Mouse (Mus musculus) spleen, adult 2 months (tissue): ENCODE results near the gene Prm1. TPM values are rescaled to one million over a fixed set of nuclear protein-coding genes. Genes with fewer than 3 reads are reported as not detected.

ENCODE experiments used
- DNase-seq, 2 experiments: peaks; one replicate each; pipeline versions ENCODE4 v3.0.0 to v3.0.0-alpha.2; 2012 to 2021; ENCODE audit warnings: low spot score in 2 of 2, low read depth in 1 of 2
- H3K27ac ChIP-seq: fragments of 200-500 bp; 2 replicates; pipeline ENCODE4 v1.5.1; 2012; ENCODE audit warnings: low read length, inconsistent platforms; ENCODE audit not compliant: insufficient read depth
- H3K27me3 ChIP-seq: fragments of 200-500 bp; 2 replicates; pipeline ENCODE4 v1.6.1; 2012; ENCODE audit warnings: mild to moderate bottlenecking, moderate library complexity, low read length, inconsistent platforms; ENCODE audit not compliant: control insufficient read depth, insufficient read depth
- H3K36me3 ChIP-seq: fragments of 200-500 bp; 2 replicates; pipeline ENCODE4 v1.6.1; 2012; ENCODE audit warnings: mild to moderate bottlenecking, low read length, inconsistent platforms; ENCODE audit not compliant: control insufficient read depth, insufficient read depth
- H3K4me1 ChIP-seq: fragments of 200-500 bp; 2 replicates; pipeline ENCODE4 v1.6.1; 2011; ENCODE audit warnings: inconsistent platforms; ENCODE audit not compliant: control insufficient read depth, insufficient read depth, insufficient read length
- H3K4me3 ChIP-seq: fragments of 200-500 bp; 2 replicates; pipeline ENCODE4 v1.5.1; 2011; ENCODE audit warnings: mild to moderate bottlenecking, inconsistent platforms; ENCODE audit not compliant: insufficient read depth, insufficient read length; ENCODE audit errors: extremely low read depth
- CTCF ChIP-seq: fragments of 200-500 bp; IDR thresholded peaks from 2 replicates; pipeline ENCODE4 v1.5.1; 2011; ENCODE audit warnings: mild to moderate bottlenecking, inconsistent platforms; ENCODE audit not compliant: insufficient read depth, insufficient read length, insufficient replicate concordance; ENCODE audit errors: extremely low read depth
- POLR2A ChIP-seq: fragments of 200-500 bp; IDR thresholded peaks from 2 replicates; pipeline ENCODE4 v1.6.1; 2011; ENCODE audit warnings: low read depth, low read length, inconsistent platforms
- WGBS: fragments of 180-500 bp; shearing (Covaris S2); methylation state at CpG from one replicate; pipeline ENCODE4 v1.1.7; 2018; 5-methylcytosine and 5-hydroxymethylcytosine counted together
- polyA plus RNA-seq: library from polyadenylated mRNA; depleted of rRNA; stranded (reverse); fragments of >200 nt; gene quantifications from 2 replicates; pipeline ENCODE4 v1.2.3, GENCODE M21; 2012

The Prm1 gene
- polyA plus RNA-seq, 1 experiment: 0.47 TPM

- no peaks in the 10 kb centered on the region for H3K36me3 ChIP-seq
- H3K4me3 ChIP-seq: no peak overlapping the region
- no peak overlapping the region for H3K27ac ChIP-seq
- DNase-seq: no peak
- H3K27me3 ChIP-seq: no peaks in the 10 kb centered on the region
- TF ChIP-seq POLR2A (no peak), CTCF (no peak)
- peaks cover 10% of the 10 kb centered on the region; the same call in 1 of the 2 replicates for H3K4me1 ChIP-seq
- 77% methylated on average over 5 of the region's 5 CpGs for WGBS
Observed at GRCm38 (mm10) chr16:10777579-10778160, 28.0 kb downstream of the Prm1 start.

DNA sequence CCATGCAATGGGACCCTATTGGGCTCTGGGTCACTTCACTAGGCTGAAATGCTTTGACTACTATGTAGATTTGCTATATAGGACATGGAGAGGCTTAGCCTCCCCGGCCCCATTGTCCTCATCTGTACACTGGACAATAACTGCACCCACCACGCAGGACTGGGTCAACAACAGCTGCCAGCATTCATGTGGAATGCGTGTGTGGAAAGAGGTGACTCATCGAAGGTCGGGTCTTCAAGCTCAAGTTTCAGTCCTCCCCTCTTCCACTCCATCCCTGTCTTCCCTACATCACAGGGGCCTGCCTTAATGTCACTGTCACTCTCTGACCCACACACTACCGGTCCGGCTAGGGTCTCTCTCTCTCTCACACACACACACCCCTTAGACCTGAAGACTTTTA lies 29.3 kb downstream of the Prm1 start:
- DNase-seq: no peak
- Histone ChIP-seq H3K36me3 (no peaks in the 10 kb centered on the region), H3K4me3 (no peak overlapping the region), H3K4me1 (peaks cover 17% of the 10 kb centered on the region), H3K27ac (no peak overlapping the region), H3K27me3 (no peaks in the 10 kb centered on the region)
- WGBS: 83% methylated on average over 7 of the region's 7 CpGs
- TF ChIP-seq CTCF: no peak
- TF ChIP-seq POLR2A: no peak

- peaks cover 30% of the 10 kb centered on the region for H3K4me1 ChIP-seq
- no peaks in the 10 kb centered on the region for H3K27me3 ChIP-seq
- DNase-seq: no peak
- no peak for TF ChIP-seq POLR2A
- TF ChIP-seq CTCF: no peak
- H3K36me3 ChIP-seq: no peaks in the 10 kb centered on the region
- no peak overlapping the region for H3K4me3 ChIP-seq
- 49% methylated on average over 4 of the region's 4 CpGs for WGBS
- peak overlapping the region; percentile 49 for H3K27ac ChIP-seq
Observed at GRCm38 (mm10) chr16:10774726-10775125, 30.9 kb downstream of the Prm1 start.

DNA sequence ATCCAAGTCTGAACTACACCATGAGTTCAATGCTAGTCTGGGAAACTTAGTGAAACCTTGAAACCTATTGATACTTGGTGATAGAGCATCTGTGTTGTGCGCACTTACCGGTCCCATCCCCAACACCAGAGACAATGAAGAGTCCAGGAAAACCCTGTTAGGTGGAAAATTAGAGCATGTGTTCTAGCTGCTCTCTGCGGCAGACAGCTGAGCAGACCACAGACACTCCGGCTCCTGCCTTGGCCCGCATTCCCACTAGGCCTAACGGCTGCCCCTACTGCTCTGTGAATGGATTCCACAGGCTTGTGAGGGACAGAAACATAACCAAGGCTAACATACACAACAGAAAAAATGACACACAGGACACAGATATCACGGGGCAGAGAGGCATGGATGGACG lies 32.1 kb downstream of the Prm1 start:
- no peak for TF ChIP-seq CTCF
- TF ChIP-seq POLR2A: no peak
- no peak for DNase-seq
- Histone ChIP-seq H3K4me3 (no peak overlapping the region), H3K27me3 (no peaks in the 10 kb centered on the region), H3K4me1 (peaks cover 41% of the 10 kb centered on the region), H3K36me3 (no peaks in the 10 kb centered on the region), H3K27ac (0 out of 2 replicates have a peak overlapping the region, but pooled peaks have one; percentile 2)
- WGBS: 89% methylated on average over 8 of the region's 8 CpGs

- Histone ChIP-seq H3K4me3 (no peak overlapping the region), H3K27ac (peak overlapping the region; percentile 86), H3K36me3 (no peaks in the 10 kb centered on the region), H3K4me1 (peaks cover 47% of the 10 kb centered on the region), H3K27me3 (no peaks in the 10 kb centered on the region)
- TF ChIP-seq POLR2A (peak; percentile 8; the same call in 1 of the 2 replicates), CTCF (no peak)
- DNase-seq: peak; percentile 53 to 70
- WGBS: 28% methylated on average over 19 of the region's 19 CpGs
Observed at GRCm38 (mm10) chr16:10771769-10772510, 33.7 kb downstream of the Prm1 start.

DNA sequence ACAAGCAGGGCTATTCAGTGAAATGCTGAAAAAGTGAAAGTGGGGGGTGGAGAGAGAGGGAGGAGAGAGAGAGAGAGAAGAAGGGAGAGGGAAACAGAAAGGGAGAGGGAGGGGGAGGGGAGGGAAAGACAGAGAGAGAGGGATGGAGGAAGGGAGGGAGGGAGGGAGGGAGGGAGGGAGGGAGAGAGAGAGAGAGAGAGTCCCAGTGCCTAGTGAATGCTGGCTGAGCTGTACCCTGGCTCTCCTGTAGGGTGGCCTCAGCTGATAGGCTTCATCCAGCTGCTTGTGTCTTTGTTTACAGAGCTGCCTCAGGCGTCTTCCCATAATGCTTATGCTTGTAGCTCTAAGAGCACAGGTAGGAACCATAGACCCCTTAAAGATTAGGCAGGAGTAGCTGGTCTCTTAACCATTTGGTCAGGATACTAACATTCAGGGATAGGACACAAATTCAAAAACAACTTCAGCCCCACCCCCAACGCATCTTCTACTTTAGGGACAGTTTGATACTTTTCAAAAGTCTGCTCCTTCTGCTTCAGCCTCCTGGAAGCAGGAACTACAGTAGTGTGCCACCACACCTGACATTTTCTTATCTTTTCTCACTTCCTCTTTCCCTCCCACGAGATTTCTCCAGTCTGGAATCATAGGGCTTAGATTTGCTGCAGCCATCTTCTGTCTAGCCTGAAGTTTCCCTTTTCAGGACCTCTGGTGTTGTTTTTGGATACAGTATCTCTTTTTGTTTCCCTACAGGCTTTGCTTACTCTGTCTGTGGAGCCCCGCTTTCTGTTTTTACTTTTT lies 34.9 kb downstream of the Prm1 start:
- DNase-seq: no peak
- no peak overlapping the region for H3K4me3 ChIP-seq
- no peaks in the 10 kb centered on the region for H3K27me3 ChIP-seq
- H3K36me3 ChIP-seq: no peaks in the 10 kb centered on the region
- WGBS: 41% methylated on average over 4 of the region's 4 CpGs
- TF ChIP-seq CTCF: no peak
- H3K27ac ChIP-seq: peak overlapping the region; percentile 60; the same call in 1 of the 2 replicates
- peaks cover 47% of the 10 kb centered on the region for H3K4me1 ChIP-seq
